Mouse (Mus musculus) forebrain, embryonic 16.5 days (tissue): ENCODE measurements around the gene Polg. TPM values are rescaled to one million over a fixed set of nuclear protein-coding genes. Genes with fewer than 3 reads are reported as not detected.

Source experiments
- ATAC-seq: fragments of 200-750 bp; cut with Nextera tagmentation; 2 replicates; pipeline ENCODE4 v1.8.0; 2017; ENCODE audit warnings: mild to moderate bottlenecking, moderate library complexity
- H3K27ac ChIP-seq: fragments of 300-500 bp; sonication (generic); 2 replicates; pipeline ENCODE4 v1.5.1; 2014; ENCODE audit warnings: low read length, control low read depth
- H3K27me3 ChIP-seq: fragments of 300-500 bp; sonication (generic); replicated peaks from 2 replicates; pipeline ENCODE4 v1.6.1; 2014; ENCODE audit warnings: low read length; ENCODE audit not compliant: control insufficient read depth, insufficient read depth
- H3K36me3 ChIP-seq: fragments of 300-500 bp; sonication (generic); 2 replicates; pipeline ENCODE4 v1.6.1; 2014; ENCODE audit not compliant: control insufficient read depth, insufficient read depth
- H3K4me1 ChIP-seq: fragments of 300-500 bp; sonication (generic); replicated peaks from 2 replicates; pipeline ENCODE4 v1.6.1; 2014; ENCODE audit warnings: low read length; ENCODE audit not compliant: control insufficient read depth, insufficient read depth
- H3K4me2 ChIP-seq: fragments of 300-500 bp; sonication (generic); 2 replicates; pipeline ENCODE4 v1.6.1; 2014; ENCODE audit warnings: mild to moderate bottlenecking, low read length, control low read depth
- H3K4me3 ChIP-seq: fragments of 300-500 bp; sonication (generic); replicated peaks from 2 replicates; pipeline ENCODE4 v1.5.1; 2014; ENCODE audit warnings: mild to moderate bottlenecking, low read length, control low read depth
- H3K9ac ChIP-seq: fragments of 300-500 bp; sonication (generic); replicated peaks from 2 replicates; pipeline ENCODE4 v1.6.1; 2014; ENCODE audit warnings: low read depth, low read length, control low read depth
- H3K9me3 ChIP-seq: fragments of 300-500 bp; sonication (generic); 2 replicates; pipeline ENCODE4 v1.6.1; 2016; ENCODE audit warnings: low read length; ENCODE audit not compliant: control insufficient read depth
- WGBS: fragments of 180-500 bp; shearing (Covaris S2); extraction: QIAGEN DNeasy Blood & Tissue Kit; methylation state at CpG from one replicate; pipeline ENCODE4 v1.1.7; 2014; 5-methylcytosine and 5-hydroxymethylcytosine counted together
- polyA plus RNA-seq: library from polyadenylated mRNA; unstranded; fragments of >200 nt; fragmentation: Nextera tagmentation; extraction: Ambion mirVana; gene quantifications from 2 replicates; pipeline ENCODE4 v1.2.1, GENCODE M21; 2015

Gene Polg
- polyA plus RNA-seq, 1 experiment from 2014 or later = 34.6 TPM

- H3K27ac ChIP-seq = no peak overlapping the region
- WGBS = 89% methylated on average over 3 of the region's 3 CpGs
- H3K27me3 ChIP-seq = no peaks in the 10 kb centered on the region
- H3K4me3 ChIP-seq = no peak overlapping the region
- no peaks in the 10 kb centered on the region for H3K9me3 ChIP-seq
- H3K9ac ChIP-seq = no peak overlapping the region
- H3K4me2 ChIP-seq = no peak overlapping the region
- peaks cover 34% of the 10 kb centered on the region for H3K36me3 ChIP-seq
- no peaks in the 10 kb centered on the region for H3K4me1 ChIP-seq
- no peak for ATAC-seq
These were observed 18.7 kb downstream of the Polg start for GRCm38 (mm10) chr7:79447486-79447885.

DNA sequence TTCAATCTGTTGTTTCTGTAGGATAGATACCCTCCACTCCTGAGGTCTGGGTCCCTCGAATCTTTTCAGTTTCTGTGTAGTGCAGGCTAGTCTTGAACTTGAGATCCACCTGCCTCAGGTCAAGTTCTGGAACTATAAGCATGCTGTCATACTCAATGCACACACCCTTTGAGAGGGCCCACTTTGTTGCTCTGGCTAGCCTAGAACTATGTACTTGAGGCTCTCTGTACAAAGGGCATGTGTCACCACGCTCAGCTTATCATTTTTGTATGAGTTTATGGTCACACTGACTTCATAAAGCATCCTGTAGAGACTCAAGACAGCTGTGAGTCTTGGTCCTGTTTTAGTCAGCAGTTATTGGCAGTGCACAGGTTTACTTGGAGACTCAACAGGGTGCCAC, 19.1 kb downstream of the Polg start:
- H3K4me3 ChIP-seq = no peak overlapping the region
- no peak overlapping the region for H3K9ac ChIP-seq
- H3K27ac ChIP-seq = no peak overlapping the region
- H3K4me2 ChIP-seq = no peak overlapping the region
- H3K9me3 ChIP-seq = no peaks in the 10 kb centered on the region
- H3K4me1 ChIP-seq = no peaks in the 10 kb centered on the region
- no peak for ATAC-seq
- H3K27me3 ChIP-seq = no peaks in the 10 kb centered on the region
- H3K36me3 ChIP-seq = peaks cover 29% of the 10 kb centered on the region
- WGBS = 98% methylated on average over 2 of the region's 2 CpGs

- ATAC-seq = no peak
- H3K4me3 ChIP-seq = no peak overlapping the region
- H3K27ac ChIP-seq = no peak overlapping the region
- 69% methylated on average over 2 of the region's 2 CpGs for WGBS
- H3K27me3 ChIP-seq = no peaks in the 10 kb centered on the region
- no peak overlapping the region for H3K4me2 ChIP-seq
- H3K36me3 ChIP-seq = 0 out of 2 replicates have a peak, but pooled peaks cover 5% of the 10 kb centered on the region
- H3K9me3 ChIP-seq = no peaks in the 10 kb centered on the region
- no peaks in the 10 kb centered on the region for H3K4me1 ChIP-seq
- no peak overlapping the region for H3K9ac ChIP-seq
These were observed 26.1 kb downstream of the Polg start for GRCm38 (mm10) chr7:79440035-79440434.

- ATAC-seq = no peak
- Histone ChIP-seq H3K4me1 (no peaks in the 10 kb centered on the region), H3K36me3 (no peaks in the 10 kb centered on the region), H3K27me3 (no peaks in the 10 kb centered on the region), H3K27ac (no peak overlapping the region), H3K9ac (no peak overlapping the region), H3K4me3 (no peak overlapping the region), H3K4me2 (no peak overlapping the region), H3K9me3 (no peaks in the 10 kb centered on the region)
- WGBS = 62% methylated on average over 5 of the region's 5 CpGs
These were observed 37.9 kb downstream of the Polg start for GRCm38 (mm10) chr7:79428243-79428642.

DNA sequence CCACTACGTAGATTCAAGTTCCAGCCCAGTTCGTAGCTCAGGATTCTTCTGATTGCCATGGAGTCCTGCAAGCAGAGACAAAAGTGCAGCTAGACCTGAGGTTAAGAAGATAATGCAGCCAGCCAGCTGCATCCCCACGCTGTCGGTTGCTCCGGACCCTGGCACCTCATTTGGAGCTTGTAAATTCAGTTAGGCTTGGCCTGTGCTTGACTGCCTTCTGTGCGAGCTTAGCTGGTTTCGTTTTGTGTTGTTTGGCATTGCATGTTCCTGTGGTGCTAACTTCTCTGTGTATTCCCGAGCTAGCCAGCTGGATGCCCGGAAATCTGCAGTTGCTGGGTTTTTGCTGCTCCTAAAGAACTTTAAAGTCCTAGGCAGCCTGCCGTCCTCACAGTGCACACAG, 40.4 kb downstream of the Polg start:
- Histone ChIP-seq H3K9ac (no peak overlapping the region), H3K36me3 (no peaks in the 10 kb centered on the region), H3K27ac (no peak overlapping the region), H3K4me2 (no peak overlapping the region), H3K4me3 (no peak overlapping the region), H3K27me3 (no peaks in the 10 kb centered on the region), H3K9me3 (no peaks in the 10 kb centered on the region), H3K4me1 (no peaks in the 10 kb centered on the region)
- ATAC-seq = no peak
- 84% methylated on average over 10 of the region's 10 CpGs for WGBS

- no peaks in the 10 kb centered on the region for H3K27me3 ChIP-seq
- WGBS = 93% methylated on average over 10 of the region's 10 CpGs
- H3K4me2 ChIP-seq = no peak overlapping the region
- no peak overlapping the region for H3K4me3 ChIP-seq
- H3K4me1 ChIP-seq = no peaks in the 10 kb centered on the region
- H3K27ac ChIP-seq = no peak overlapping the region
- H3K9ac ChIP-seq = no peak overlapping the region
- no peak for ATAC-seq
- no peaks in the 10 kb centered on the region for H3K9me3 ChIP-seq
- no peaks in the 10 kb centered on the region for H3K36me3 ChIP-seq
These were observed 43.3 kb downstream of the Polg start for GRCm38 (mm10) chr7:79422876-79423275.

DNA sequence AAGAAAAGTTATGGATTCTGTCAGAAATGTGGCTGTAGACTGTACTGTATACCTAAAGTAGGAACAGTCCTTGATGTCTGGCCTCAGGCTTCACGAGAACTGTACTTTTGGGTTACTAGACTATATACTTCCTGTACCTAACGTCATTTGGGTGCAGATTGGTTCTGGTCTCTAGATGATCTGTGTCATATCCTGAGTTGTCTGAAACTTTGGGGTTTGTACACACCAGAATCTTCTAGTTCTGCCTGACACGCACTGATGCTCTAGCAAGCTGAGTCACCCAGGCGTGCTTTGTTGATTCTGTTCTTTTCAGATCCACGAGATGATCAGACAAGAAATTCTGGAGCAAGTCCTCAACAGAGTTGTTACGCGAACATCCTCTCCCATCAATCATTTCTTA, 46.2 kb downstream of the Polg start:
- ATAC-seq = no peak
- Histone ChIP-seq H3K9me3 (no peaks in the 10 kb centered on the region), H3K36me3 (no peaks in the 10 kb centered on the region), H3K4me1 (no peaks in the 10 kb centered on the region), H3K27ac (no peak overlapping the region), H3K4me2 (no peak overlapping the region), H3K27me3 (no peaks in the 10 kb centered on the region), H3K9ac (no peak overlapping the region), H3K4me3 (no peak overlapping the region)
- 94% methylated on average over 7 of the region's 7 CpGs for WGBS

- Histone ChIP-seq H3K4me2 (no peak overlapping the region), H3K9ac (no peak overlapping the region), H3K27ac (no peak overlapping the region), H3K9me3 (no peaks in the 10 kb centered on the region), H3K36me3 (no peaks in the 10 kb centered on the region), H3K4me3 (no peak overlapping the region), H3K27me3 (no peaks in the 10 kb centered on the region), H3K4me1 (no peaks in the 10 kb centered on the region)
- 84% methylated on average over 18 of the region's 18 CpGs for WGBS
- ATAC-seq = no peak
These were observed 51.5 kb downstream of the Polg start for GRCm38 (mm10) chr7:79414449-79415375.

GRCm38 (mm10) chr7:79400296-79400695, 65.9 kb downstream of the Polg start:
- H3K4me1 ChIP-seq = no peaks in the 10 kb centered on the region
- no peak overlapping the region for H3K4me2 ChIP-seq
- H3K9ac ChIP-seq = no peak overlapping the region
- ATAC-seq = no peak
- H3K9me3 ChIP-seq = no peaks in the 10 kb centered on the region
- H3K4me3 ChIP-seq = no peak overlapping the region
- H3K27ac ChIP-seq = no peak overlapping the region
- H3K27me3 ChIP-seq = no peaks in the 10 kb centered on the region
- no peaks in the 10 kb centered on the region for H3K36me3 ChIP-seq
- WGBS = 84% methylated on average over 3 of the region's 3 CpGs
